Mouse (Mus musculus): ENCODE data around the gene Rsu1.

Gene Rsu1

DNA sequence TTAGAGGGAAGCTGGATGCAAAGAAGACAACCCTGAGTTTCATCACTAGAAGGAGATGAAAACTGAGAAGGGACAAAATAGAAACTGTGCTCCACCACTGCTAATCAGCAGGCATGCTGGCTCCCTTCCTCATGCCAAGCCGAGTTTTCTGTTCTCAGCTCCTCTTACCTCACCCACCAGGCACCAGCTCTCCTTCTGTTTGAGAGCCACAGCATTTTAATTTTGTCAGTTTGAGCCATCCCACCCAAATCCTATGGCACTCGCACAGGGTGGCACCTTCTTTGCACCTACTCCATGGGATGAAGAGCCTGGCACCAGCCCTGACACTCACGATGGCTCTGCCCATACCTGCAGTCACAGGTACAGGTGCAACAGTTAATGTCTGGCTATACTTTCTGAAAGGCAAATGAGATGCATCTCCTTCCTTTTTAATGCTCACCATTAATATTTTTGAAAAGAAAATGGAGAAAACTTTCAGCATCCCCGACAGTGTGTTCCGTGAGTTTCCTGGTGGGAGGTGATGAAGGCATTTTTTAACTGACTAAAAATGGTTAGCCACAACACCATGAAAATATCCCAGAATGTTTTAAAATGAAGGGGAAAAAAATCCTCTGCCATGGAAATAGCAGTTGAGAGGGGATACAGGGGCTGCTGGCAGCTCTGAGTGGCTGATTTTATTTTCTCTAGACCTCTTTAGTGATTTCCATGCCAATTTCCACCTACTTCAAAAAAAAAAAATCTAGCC, 210.6 kb downstream of the Rsu1 start:
- DNase-seq (ENCODE audit: low read depth, low spot score) = no peak

DNA sequence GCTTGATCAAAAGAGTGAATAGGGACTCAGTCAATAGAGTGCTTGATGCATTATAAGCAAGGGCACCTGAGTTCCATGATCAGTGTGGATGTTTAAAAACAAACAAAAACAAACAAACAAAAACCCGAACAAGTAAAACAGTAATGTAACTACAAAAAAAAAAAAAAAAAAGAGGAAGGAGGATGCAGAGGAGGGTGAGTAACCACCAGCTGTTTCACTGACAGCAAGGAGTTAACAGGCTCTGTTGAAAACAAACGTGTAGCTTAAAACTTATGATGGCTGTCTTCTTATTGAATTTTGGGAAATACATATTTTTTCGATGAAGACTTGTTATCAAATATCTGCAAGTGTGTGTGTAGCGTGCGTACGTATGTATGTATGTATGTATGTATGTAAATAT, 222.6 kb downstream of the Rsu1 start:
- DNase-seq (ENCODE audit: low read depth, low spot score) = no peak

DNA sequence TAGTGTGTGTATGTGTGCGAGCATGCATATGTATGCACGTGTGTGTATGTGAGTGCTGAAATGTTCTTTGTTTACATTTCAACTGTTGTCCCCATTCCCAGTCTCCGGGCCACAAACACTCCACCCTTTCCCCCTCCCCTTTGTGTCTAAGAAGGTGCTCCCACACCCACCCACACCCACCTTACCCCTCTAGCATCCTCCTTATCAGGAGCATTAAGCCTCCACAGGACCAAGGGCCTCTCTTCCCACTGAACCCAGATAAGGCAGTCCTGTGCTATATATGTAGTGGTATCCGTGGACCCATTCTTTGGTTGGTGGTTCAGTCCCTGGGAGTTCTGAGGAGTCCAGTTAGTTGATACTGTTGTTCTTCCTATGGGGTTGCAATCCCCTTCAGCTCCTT, 226.7 kb downstream of the Rsu1 start:
- no peak for DNase-seq (ENCODE audit: low read depth, low spot score)

DNA sequence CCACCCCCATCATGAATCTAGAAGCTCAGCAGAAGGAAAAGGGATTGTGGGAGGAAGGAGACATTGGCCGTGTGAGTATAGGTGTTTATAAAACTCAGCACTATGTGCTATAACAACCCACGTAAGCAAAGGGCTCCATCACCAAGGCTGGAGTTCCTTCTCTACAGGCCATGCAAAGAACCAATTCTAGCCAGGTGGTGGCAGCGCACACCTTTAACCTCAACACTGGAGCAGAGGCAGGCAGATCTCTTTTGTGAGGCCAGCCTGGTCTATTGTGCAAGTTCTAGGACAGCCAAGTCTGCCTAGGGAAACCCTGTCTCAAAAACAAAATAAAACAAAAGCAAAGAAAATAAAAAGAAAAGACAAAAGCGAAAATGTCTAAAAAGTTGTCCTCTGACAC, 231.4 kb downstream of the Rsu1 start:
- no peak for DNase-seq (ENCODE audit: low read depth, low spot score)

- no peak for DNase-seq (ENCODE audit: low read depth, low spot score)
Measured at GRCm38 (mm10) chr2:13038772-13039171, 232.4 kb downstream of the Rsu1 start.

All from c-Kit-negative CD71-positive TER-119-positive erythroid progenitor cells, embryonic 14.5 days (primary cell).